Mouse (Mus musculus) stomach, postnatal 0 days (tissue): ENCODE data around the gene Kcne2. TPM values are rescaled to one million over a fixed set of nuclear protein-coding genes. Genes with fewer than 3 reads are reported as not detected.

Experiments used
- ATAC-seq: fragments of 200-750 bp; cut with Nextera tagmentation; 2 replicates; pipeline ENCODE4 v1.8.0; 2017; ENCODE audit not compliant: low FRiP score, low TSS enrichment
- DNase-seq: peaks from one replicate; pipeline ENCODE4 v3.0.0-alpha.2; 2016; ENCODE audit warnings: low spot score
- H3K27ac ChIP-seq: fragments of 300-500 bp; sonication (generic); replicated peaks from 2 replicates; pipeline ENCODE4 v1.5.1; 2014; ENCODE audit warnings: mild to moderate bottlenecking, control low read depth
- H3K27me3 ChIP-seq: fragments of 300-500 bp; sonication (generic); 2 replicates; pipeline ENCODE4 v1.6.1; 2014; ENCODE audit warnings: low read length; ENCODE audit not compliant: control insufficient read depth, insufficient read depth
- H3K36me3 ChIP-seq: fragments of 300-500 bp; sonication (generic); 2 replicates; pipeline ENCODE4 v1.6.1; 2014; ENCODE audit warnings: low read length, mixed read lengths; ENCODE audit not compliant: control insufficient read depth, insufficient read depth
- H3K4me1 ChIP-seq: fragments of 300-500 bp; sonication (generic); replicated peaks from 2 replicates; pipeline ENCODE4 v1.6.1; 2014; ENCODE audit warnings: antibody characterized with exemption; ENCODE audit not compliant: control insufficient read depth, insufficient read depth
- H3K4me2 ChIP-seq: fragments of 300-500 bp; sonication (generic); replicated peaks from 2 replicates; pipeline ENCODE4 v1.6.1; 2014; ENCODE audit warnings: low read depth, mild to moderate bottlenecking, control low read depth, moderate library complexity
- H3K4me3 ChIP-seq: fragments of 300-500 bp; sonication (generic); 2 replicates; pipeline ENCODE4 v1.5.1; 2014; ENCODE audit warnings: low read depth, low read length, control low read depth
- H3K9ac ChIP-seq: fragments of 300-500 bp; sonication (generic); 2 replicates; pipeline ENCODE4 v1.6.1; 2014; ENCODE audit warnings: mild to moderate bottlenecking, low read length, control low read depth, mixed read lengths
- H3K9me3 ChIP-seq: fragments of 300-500 bp; sonication (generic); 2 replicates; pipeline ENCODE4 v1.6.1; 2016; ENCODE audit warnings: low read length; ENCODE audit not compliant: control insufficient read depth
- CTCF ChIP-seq: IDR thresholded peaks from 2 replicates; pipeline ENCODE4 v1.5.1; 2016; ENCODE audit warnings: antibody characterized with exemption, low read depth, mild to moderate bottlenecking, moderate library complexity
- EP300 ChIP-seq: optimal IDR thresholded peaks from 2 replicates; pipeline ENCODE3; 2016; ENCODE audit warnings: antibody characterized with exemption
- WGBS: fragments of 180-500 bp; shearing (Covaris S2); extraction: QIAGEN DNeasy Blood & Tissue Kit; methylation state at CpG from one replicate; pipeline ENCODE4 v1.1.7; 2014; 5-methylcytosine and 5-hydroxymethylcytosine counted together
- polyA plus RNA-seq: library from polyadenylated mRNA; unstranded; fragments of >200 nt; fragmentation: Nextera tagmentation; extraction: Ambion mirVana; gene quantifications from 2 replicates; pipeline ENCODE4 v1.2.1, GENCODE M21; 2015

The Kcne2 gene
- polyA plus RNA-seq, 1 experiment from 2014 or later: 29.8 TPM

DNA sequence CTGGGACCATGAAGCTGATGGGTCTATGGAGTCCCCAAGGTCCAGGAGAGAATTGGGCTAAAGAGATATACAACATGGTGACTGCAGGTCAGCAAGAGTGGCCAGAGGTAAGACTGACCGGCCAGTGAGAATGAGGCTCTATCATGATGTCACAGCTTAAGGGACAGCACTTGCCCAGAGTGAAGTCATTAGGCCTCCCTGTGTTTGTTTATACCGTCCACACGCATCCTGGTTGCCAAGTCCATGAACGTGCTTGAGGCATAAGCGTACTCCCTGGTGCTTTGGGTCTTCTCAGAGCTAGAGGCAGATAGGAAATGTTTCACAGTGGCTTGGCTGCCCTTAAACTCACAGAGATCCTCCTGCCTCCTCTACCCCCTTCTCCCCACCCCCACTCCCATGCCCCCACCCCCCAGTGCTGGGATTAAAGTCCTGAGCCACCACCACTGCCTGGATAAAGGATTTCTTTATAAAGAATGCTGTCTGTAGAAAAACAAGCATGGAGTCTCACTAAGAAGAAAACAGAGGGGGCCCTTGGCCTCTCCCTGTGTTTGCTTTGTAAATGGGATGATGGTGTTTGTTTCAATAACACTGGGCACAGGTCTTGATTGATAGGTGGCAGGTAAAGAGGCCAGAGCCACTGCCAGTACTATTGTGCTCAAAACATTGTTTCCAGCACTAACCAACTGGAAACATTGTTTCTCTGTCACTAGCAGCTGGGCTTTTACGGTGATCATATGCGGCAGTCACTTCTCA, 32.3 kb downstream of the Kcne2 start:
- DNase-seq (no peak), ATAC-seq (peak; percentile 38; the same call in 1 of the 2 replicates)
- 40% methylated on average over 7 of the region's 7 CpGs for WGBS
- Histone ChIP-seq H3K27me3 (no peaks in the 10 kb centered on the region), H3K27ac (no peak overlapping the region), H3K9ac (no peak overlapping the region), H3K9me3 (no peaks in the 10 kb centered on the region), H3K4me2 (no peak overlapping the region), H3K4me3 (no peak overlapping the region), H3K36me3 (no peaks in the 10 kb centered on the region), H3K4me1 (no peaks in the 10 kb centered on the region)
- TF ChIP-seq EP300 (no peak), CTCF (no peak)

- H3K9ac ChIP-seq: no peak overlapping the region
- DNase-seq (no peak), ATAC-seq (no peak)
- WGBS: 77% methylated on average over 1 of the region's 1 CpGs
- H3K4me1 ChIP-seq: no peaks in the 10 kb centered on the region
- no peak overlapping the region for H3K27ac ChIP-seq
- no peak overlapping the region for H3K4me2 ChIP-seq
- TF ChIP-seq EP300 (no peak), CTCF (no peak)
- H3K27me3 ChIP-seq: no peaks in the 10 kb centered on the region
- no peak overlapping the region for H3K4me3 ChIP-seq
- no peaks in the 10 kb centered on the region for H3K9me3 ChIP-seq
- no peaks in the 10 kb centered on the region for H3K36me3 ChIP-seq
Observed at GRCm38 (mm10) chr16:92325062-92325406, 32.8 kb downstream of the Kcne2 start.

GRCm38 (mm10) chr16:92327911-92328310, 35.7 kb downstream of the Kcne2 start:
- Histone ChIP-seq H3K27ac (no peak overlapping the region), H3K4me2 (no peak overlapping the region), H3K9ac (no peak overlapping the region), H3K27me3 (peaks cover 3% of the 10 kb centered on the region; the same call in 1 of the 2 replicates), H3K9me3 (no peaks in the 10 kb centered on the region), H3K36me3 (no peaks in the 10 kb centered on the region), H3K4me1 (no peaks in the 10 kb centered on the region), H3K4me3 (no peak overlapping the region)
- no peak for DNase-seq
- no peak for TF ChIP-seq EP300
- TF ChIP-seq CTCF: no peak
- no peak for ATAC-seq
- WGBS: 78% methylated on average over 10 of the region's 10 CpGs

DNA sequence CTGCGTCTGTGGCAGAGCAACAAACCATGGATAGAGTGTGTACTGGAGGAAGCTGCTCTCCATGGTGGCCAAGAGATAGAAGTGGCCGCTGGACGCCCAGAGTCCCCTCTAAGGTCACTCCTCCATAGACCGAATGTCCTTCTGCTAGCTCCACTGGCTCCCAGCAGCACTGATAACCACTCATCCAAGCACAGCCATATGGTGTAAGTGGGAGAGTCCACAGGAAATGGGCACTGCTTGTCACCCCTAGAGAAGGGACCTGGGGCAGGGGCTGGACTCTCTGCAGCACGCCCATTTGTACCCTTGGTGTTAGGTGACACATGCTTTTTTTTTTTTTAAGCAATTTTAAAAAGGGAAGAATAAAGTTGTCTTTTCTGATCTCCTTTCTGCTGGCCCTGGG, 38.8 kb downstream of the Kcne2 start:
- no peak for TF ChIP-seq EP300
- no peak for TF ChIP-seq CTCF
- Histone ChIP-seq H3K9me3 (no peaks in the 10 kb centered on the region), H3K27ac (no peak overlapping the region), H3K4me1 (no peaks in the 10 kb centered on the region), H3K4me3 (no peak overlapping the region), H3K9ac (no peak overlapping the region), H3K36me3 (no peaks in the 10 kb centered on the region), H3K4me2 (no peak overlapping the region), H3K27me3 (peaks cover 3% of the 10 kb centered on the region; the same call in 1 of the 2 replicates)
- no peak for ATAC-seq
- 84% methylated on average over 5 of the region's 5 CpGs for WGBS
- no peak for DNase-seq

DNA sequence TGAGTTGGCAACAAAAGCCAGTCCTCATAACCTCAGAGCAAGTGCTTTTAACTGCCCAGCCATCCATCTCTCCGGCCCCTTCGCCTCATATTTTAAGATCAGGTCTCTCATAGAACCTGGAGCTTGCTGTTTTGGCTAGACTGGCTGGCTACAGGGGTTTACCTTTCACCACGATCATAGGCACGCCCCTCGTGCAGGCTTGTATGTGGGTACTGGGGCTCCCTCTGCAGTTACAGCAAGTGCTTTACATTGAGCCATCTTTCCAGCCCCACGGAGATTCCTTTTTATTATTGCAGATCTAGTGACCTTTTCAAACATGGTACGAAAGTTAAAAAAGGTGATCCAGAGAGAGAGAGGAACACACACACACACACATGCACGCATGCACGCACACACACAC, 42.4 kb downstream of the Kcne2 start:
- H3K27me3 ChIP-seq: peaks cover 3% of the 10 kb centered on the region; the same call in 1 of the 2 replicates
- no peaks in the 10 kb centered on the region for H3K36me3 ChIP-seq
- H3K27ac ChIP-seq: no peak overlapping the region
- ATAC-seq (no peak), DNase-seq (no peak)
- peak; percentile 60 for TF ChIP-seq CTCF
- TF ChIP-seq EP300: no peak
- H3K4me2 ChIP-seq: no peak overlapping the region
- no peaks in the 10 kb centered on the region for H3K9me3 ChIP-seq
- WGBS: 53% methylated on average over 9 of the region's 9 CpGs
- no peak overlapping the region for H3K4me3 ChIP-seq
- H3K9ac ChIP-seq: no peak overlapping the region
- no peaks in the 10 kb centered on the region for H3K4me1 ChIP-seq

DNA sequence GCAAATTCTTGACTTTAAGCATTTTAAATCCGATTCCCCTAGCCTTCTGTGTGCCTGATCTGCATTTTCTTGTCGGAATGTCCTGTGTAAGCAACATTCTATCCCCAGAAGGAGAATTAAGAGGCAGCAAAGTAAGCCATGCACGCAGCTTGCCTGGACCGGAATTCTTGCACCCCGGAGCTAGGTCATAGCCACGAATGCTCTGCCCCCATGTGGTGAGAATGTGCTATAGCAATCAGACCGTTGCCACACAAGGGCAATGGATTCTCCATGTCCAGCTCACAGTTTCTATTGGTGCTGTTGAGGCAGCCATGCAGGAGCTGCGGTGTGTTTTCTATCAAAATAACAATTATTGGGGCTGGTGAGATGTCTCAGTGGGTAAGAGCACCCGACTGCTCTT, 44.1 kb downstream of the Kcne2 start:
- no peak overlapping the region for H3K4me2 ChIP-seq
- no peaks in the 10 kb centered on the region for H3K36me3 ChIP-seq
- peak; percentile 94 for TF ChIP-seq CTCF
- no peak for TF ChIP-seq EP300
- no peak overlapping the region for H3K4me3 ChIP-seq
- ATAC-seq (peak; percentile 78), DNase-seq (peak; percentile 83)
- no peaks in the 10 kb centered on the region for H3K27me3 ChIP-seq
- H3K27ac ChIP-seq: no peak overlapping the region
- H3K4me1 ChIP-seq: no peaks in the 10 kb centered on the region
- H3K9ac ChIP-seq: no peak overlapping the region
- H3K9me3 ChIP-seq: no peaks in the 10 kb centered on the region
- 6% methylated on average over 9 of the region's 9 CpGs for WGBS
